Mouse (Mus musculus) E14TG2a.4 (cell line): ENCODE results near the gene 2300009A05Rik.

Source experiments
- CTCF ChIP-seq: conservative IDR thresholded peaks from 2 replicates; pipeline ENCODE4 v1.5.1; 2014; ENCODE audit warnings: low read length
- NANOG ChIP-seq: IDR thresholded peaks from 2 replicates; pipeline ENCODE4 v1.6.1; 2014; ENCODE audit warnings: borderline replicate concordance, low read length, mixed read lengths
- POU5F1 ChIP-seq: IDR thresholded peaks from 2 replicates; pipeline ENCODE4 v1.6.1; 2014; ENCODE audit warnings: low read length, borderline replicate concordance

- TF ChIP-seq CTCF (no peak), POU5F1 (no peak), NANOG (no peak)
Measured at GRCm38 (mm10) chr9:63380326-63380725, 18.7 kb downstream of the 2300009A05Rik start.
